Mouse (Mus musculus): ENCODE measurements around the gene Xpo4. TPM values are rescaled to one million over a fixed set of nuclear protein-coding genes. Genes with fewer than 3 reads are reported as not detected.
A peak's percentile ranks its signal among the peaks of the same experiment; 100 is the strongest.

Xpo4 gene
- polyA plus RNA-seq, 1 experiment from 2014 or later: 36.7 TPM

DNA sequence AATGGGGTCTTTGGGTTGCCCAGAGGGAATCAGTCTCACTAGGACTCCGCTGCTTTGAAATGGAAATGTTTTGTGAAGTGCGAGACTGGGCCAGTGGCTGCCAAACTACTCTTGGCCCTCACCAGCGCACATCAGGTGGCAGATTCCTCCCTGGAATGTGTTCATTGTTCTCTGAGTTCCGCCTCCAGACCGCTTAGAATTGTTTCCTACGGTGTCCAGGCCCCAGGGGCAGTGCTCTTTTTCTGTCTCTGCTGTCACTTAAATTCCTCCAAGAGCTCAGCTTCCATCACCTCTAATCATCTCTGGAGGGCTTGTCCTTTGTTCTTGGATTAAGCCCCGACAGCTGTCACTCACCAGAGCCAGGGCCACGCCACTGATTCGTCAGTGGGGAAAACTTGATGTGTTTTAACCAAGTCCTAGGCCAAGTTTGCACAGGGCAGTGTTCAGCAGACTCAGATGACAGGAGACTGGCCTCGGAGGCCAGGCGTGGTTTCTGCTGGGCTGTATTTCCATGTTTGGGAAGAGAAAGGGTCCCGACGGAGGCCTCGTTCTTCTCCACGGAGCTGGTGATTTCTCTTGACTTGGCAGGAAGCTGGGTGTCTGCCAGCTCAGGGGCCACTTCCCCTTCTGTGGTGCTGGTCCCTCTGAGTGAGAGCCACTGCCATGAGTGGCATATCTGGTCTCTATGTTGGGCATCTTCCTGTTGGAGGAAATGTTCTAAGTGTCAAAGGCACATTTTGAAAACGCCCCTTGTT lies 127.8 kb downstream of the Xpo4 start:
- H3K36me3 ChIP-seq (ENCODE audit: control insufficient read depth, insufficient read depth, low read length): no peaks in the 10 kb centered on the region
- H3K4me3 ChIP-seq (ENCODE audit: low read depth, low read length): no peak overlapping the region
- H3K4me2 ChIP-seq (ENCODE audit: low read depth, severe bottlenecking): no peak overlapping the region
- H3K9me3 ChIP-seq (ENCODE audit: control insufficient read depth, low read length): no peaks in the 10 kb centered on the region; the same call in 1 of the 2 replicates
- H3K27ac ChIP-seq (replicated peaks; ENCODE audit: low read depth, low read length): no peak overlapping the region
- WGBS: 22% methylated on average over 16 of the region's 16 CpGs
- no peak for ATAC-seq (ENCODE audit: insufficient number of reproducible peaks, low FRiP score, low TSS enrichment, low read depth)
- no peak overlapping the region for H3K9ac ChIP-seq (ENCODE audit: low read length)
- H3K4me1 ChIP-seq (ENCODE audit: control insufficient read depth, insufficient read depth, low read length): no peaks in the 10 kb centered on the region
- peaks cover 5% of the 10 kb centered on the region; the same call in 1 of the 2 replicates for H3K27me3 ChIP-seq (ENCODE audit: control insufficient read depth, insufficient read depth, low read length)
- no peak for DNase-seq (ENCODE audit: low spot score)

DNA sequence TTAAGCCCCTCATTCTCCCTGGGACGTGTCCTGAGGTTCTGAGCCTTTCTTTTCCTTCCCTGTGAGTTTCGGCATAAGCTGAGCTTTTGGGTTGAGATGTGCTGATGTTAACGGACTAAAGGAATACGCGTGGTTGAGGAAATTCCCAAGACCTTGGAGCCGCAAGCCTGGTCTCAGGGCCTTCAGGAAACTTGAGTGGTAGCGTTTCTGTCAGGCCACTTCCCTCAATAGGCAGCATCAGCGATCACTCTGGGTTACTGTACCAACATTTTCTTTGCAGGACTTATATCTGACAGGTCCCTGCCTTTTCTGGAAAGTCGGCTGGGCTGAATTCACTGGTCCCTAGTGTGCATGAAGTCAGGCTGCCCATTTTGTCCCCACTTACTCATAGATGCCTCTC lies 128.4 kb downstream of the Xpo4 start:
- peaks cover 5% of the 10 kb centered on the region; the same call in 1 of the 2 replicates for H3K27me3 ChIP-seq (ENCODE audit: control insufficient read depth, insufficient read depth, low read length)
- no peaks in the 10 kb centered on the region for H3K9me3 ChIP-seq (ENCODE audit: control insufficient read depth, low read length)
- H3K36me3 ChIP-seq (ENCODE audit: control insufficient read depth, insufficient read depth, low read length): no peaks in the 10 kb centered on the region
- H3K4me2 ChIP-seq (ENCODE audit: low read depth, severe bottlenecking): no peak overlapping the region
- H3K4me3 ChIP-seq (ENCODE audit: low read depth, low read length): no peak overlapping the region
- H3K27ac ChIP-seq (replicated peaks; ENCODE audit: low read depth, low read length): no peak overlapping the region
- WGBS: 48% methylated on average over 9 of the region's 9 CpGs
- DNase-seq (ENCODE audit: low spot score) (no peak), ATAC-seq (ENCODE audit: insufficient number of reproducible peaks, low FRiP score, low TSS enrichment, low read depth) (no peak)
- no peaks in the 10 kb centered on the region for H3K4me1 ChIP-seq (ENCODE audit: control insufficient read depth, insufficient read depth, low read length)
- H3K9ac ChIP-seq (ENCODE audit: low read length): no peak overlapping the region

DNA sequence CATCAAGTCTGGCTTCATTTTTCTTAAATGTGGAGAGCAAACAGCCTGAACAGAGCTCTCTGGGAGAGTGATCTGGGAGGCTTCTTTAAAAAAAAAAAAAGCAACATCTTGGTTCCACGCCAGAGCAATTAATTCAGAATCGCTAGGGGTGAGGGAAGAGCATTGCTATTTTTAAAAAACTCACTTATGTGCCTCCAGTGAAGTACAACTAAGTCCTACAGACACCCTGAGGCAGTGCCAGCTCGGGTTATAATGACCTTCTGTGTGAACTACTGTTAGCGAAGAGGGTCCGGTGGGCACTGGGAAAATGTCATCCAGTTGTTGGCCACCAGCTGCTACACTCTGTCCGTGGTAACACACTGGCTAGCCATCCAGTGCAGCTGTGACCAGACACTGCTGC lies 129.6 kb downstream of the Xpo4 start:
- ATAC-seq (ENCODE audit: insufficient number of reproducible peaks, low FRiP score, low TSS enrichment, low read depth) (no peak), DNase-seq (ENCODE audit: low spot score) (no peak)
- H3K9ac ChIP-seq (ENCODE audit: low read length): no peak overlapping the region
- no peak overlapping the region for H3K4me2 ChIP-seq (ENCODE audit: low read depth, severe bottlenecking)
- no peak overlapping the region for H3K4me3 ChIP-seq (ENCODE audit: low read depth, low read length)
- no peaks in the 10 kb centered on the region for H3K9me3 ChIP-seq (ENCODE audit: control insufficient read depth, low read length)
- 86% methylated on average over 6 of the region's 6 CpGs for WGBS
- H3K36me3 ChIP-seq (ENCODE audit: control insufficient read depth, insufficient read depth, low read length): no peaks in the 10 kb centered on the region
- peaks cover 5% of the 10 kb centered on the region; the same call in 1 of the 2 replicates for H3K27me3 ChIP-seq (ENCODE audit: control insufficient read depth, insufficient read depth, low read length)
- no peaks in the 10 kb centered on the region for H3K4me1 ChIP-seq (ENCODE audit: control insufficient read depth, insufficient read depth, low read length)
- H3K27ac ChIP-seq (replicated peaks; ENCODE audit: low read depth, low read length): no peak overlapping the region

DNA sequence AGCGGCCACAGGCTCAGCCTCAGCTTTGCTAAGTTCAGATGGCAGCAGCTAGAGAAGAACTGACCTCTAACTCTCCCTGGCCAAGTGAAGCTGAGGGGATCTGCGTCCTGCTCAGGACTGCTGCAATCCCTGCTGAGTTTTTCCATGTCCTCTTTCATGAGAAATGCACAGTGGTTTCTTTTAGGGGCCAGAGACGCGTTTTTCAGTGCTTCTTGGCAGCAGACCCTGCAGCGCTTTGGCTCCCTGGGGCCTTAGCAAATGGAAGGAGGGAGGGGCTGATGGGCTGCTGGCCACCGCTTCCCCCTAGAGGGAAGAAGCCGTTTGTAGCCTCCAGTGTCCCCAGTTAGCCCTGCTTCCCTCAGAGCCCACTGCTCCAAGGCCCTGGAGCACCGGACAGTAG lies 130.3 kb downstream of the Xpo4 start:
- no peak overlapping the region for H3K4me2 ChIP-seq (ENCODE audit: low read depth, severe bottlenecking)
- peaks cover 5% of the 10 kb centered on the region; the same call in 1 of the 2 replicates for H3K27me3 ChIP-seq (ENCODE audit: control insufficient read depth, insufficient read depth, low read length)
- ATAC-seq (ENCODE audit: insufficient number of reproducible peaks, low FRiP score, low TSS enrichment, low read depth) (no peak), DNase-seq (ENCODE audit: low spot score) (no peak)
- H3K9me3 ChIP-seq (ENCODE audit: control insufficient read depth, low read length): no peaks in the 10 kb centered on the region
- H3K27ac ChIP-seq (replicated peaks; ENCODE audit: low read depth, low read length): no peak overlapping the region
- H3K36me3 ChIP-seq (ENCODE audit: control insufficient read depth, insufficient read depth, low read length): no peaks in the 10 kb centered on the region
- H3K4me1 ChIP-seq (ENCODE audit: control insufficient read depth, insufficient read depth, low read length): no peaks in the 10 kb centered on the region
- WGBS: 13% methylated on average over 8 of the region's 8 CpGs
- no peak overlapping the region for H3K9ac ChIP-seq (ENCODE audit: low read length)
- H3K4me3 ChIP-seq (ENCODE audit: low read depth, low read length): no peak overlapping the region

DNA sequence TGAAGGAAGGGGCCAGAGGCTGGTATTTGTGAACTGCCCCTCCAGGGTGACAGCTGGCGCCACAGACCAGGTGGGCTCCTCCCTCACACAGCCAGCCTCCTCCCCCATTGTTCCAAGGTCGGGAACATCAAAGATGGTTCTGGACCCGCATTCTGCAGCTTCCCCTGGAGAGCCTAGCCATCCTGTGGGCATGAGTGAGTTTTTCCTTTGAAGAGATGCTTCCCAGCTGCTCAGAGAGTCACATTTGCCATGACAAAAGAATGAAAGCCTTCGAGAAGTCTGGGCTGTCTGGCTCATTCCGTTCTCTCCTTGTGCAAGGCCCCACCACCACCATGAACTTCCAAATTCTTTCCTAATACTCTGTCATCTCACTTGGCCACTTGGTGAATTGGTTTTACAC lies 130.9 kb downstream of the Xpo4 start:
- Histone ChIP-seq H3K27me3 (ENCODE audit: control insufficient read depth, insufficient read depth, low read length) (peaks cover 5% of the 10 kb centered on the region; the same call in 1 of the 2 replicates), H3K4me1 (ENCODE audit: control insufficient read depth, insufficient read depth, low read length) (peaks cover 3% of the 10 kb centered on the region; the same call in 1 of the 2 replicates), H3K9me3 (ENCODE audit: control insufficient read depth, low read length) (no peaks in the 10 kb centered on the region), H3K4me2 (ENCODE audit: low read depth, severe bottlenecking) (no peak overlapping the region), H3K9ac (ENCODE audit: low read length) (no peak overlapping the region), H3K4me3 (ENCODE audit: low read depth, low read length) (no peak overlapping the region), H3K27ac (replicated peaks; ENCODE audit: low read depth, low read length) (no peak overlapping the region), H3K36me3 (ENCODE audit: control insufficient read depth, insufficient read depth, low read length) (no peaks in the 10 kb centered on the region)
- DNase-seq (ENCODE audit: low spot score) (no peak), ATAC-seq (ENCODE audit: insufficient number of reproducible peaks, low FRiP score, low TSS enrichment, low read depth) (no peak)
- 5% methylated on average over 5 of the region's 5 CpGs for WGBS

DNA sequence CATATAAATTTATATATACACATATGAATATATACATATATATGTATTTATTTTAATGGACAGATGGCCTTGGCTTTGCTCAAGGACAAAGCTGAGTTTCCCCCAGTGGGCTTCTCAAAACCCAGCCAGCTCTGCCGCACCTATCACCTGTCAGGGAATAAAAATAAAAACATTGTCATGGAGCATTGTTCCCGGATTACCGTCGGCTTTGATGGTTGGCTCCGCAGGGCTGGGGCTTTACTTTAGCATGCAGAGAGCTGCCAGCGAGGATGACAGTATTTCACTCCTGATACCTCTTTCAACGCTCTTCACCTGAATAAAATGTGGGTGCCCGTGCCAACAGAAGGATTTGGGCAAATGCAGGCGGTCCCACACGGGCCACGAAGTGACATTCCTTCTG lies 131.4 kb downstream of the Xpo4 start:
- ATAC-seq (ENCODE audit: insufficient number of reproducible peaks, low FRiP score, low TSS enrichment, low read depth) (no peak), DNase-seq (ENCODE audit: low spot score) (no peak)
- Histone ChIP-seq H3K4me1 (ENCODE audit: control insufficient read depth, insufficient read depth, low read length) (peaks cover 3% of the 10 kb centered on the region; the same call in 1 of the 2 replicates), H3K36me3 (ENCODE audit: control insufficient read depth, insufficient read depth, low read length) (no peaks in the 10 kb centered on the region), H3K9me3 (ENCODE audit: control insufficient read depth, low read length) (no peaks in the 10 kb centered on the region), H3K27me3 (ENCODE audit: control insufficient read depth, insufficient read depth, low read length) (peaks cover 5% of the 10 kb centered on the region; the same call in 1 of the 2 replicates), H3K27ac (replicated peaks; ENCODE audit: low read depth, low read length) (no peak overlapping the region), H3K9ac (ENCODE audit: low read length) (no peak overlapping the region), H3K4me3 (ENCODE audit: low read depth, low read length) (no peak overlapping the region), H3K4me2 (ENCODE audit: low read depth, severe bottlenecking) (no peak overlapping the region)
- WGBS: 10% methylated on average over 11 of the region's 11 CpGs

DNA sequence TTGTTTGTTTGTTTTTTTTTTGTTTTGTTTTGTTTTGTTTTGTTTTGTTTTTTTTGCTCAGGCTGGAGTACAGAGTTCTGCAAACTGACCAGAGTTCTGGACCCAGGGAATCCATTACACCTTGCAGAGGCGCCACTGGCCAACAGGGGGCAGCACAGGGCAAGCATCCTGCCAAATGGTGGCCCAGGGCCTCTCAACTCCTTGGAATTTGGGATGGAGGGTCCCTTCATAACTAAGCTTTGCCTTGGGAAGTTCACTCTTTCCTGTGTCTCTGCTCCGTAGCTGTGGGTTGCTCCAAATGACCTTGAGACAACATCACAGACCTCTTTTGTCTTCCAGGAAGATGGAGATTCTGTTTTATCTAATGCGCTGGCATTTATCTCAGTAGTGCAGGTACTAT lies 132.0 kb downstream of the Xpo4 start:
- peak; percentile 74 for DNase-seq (ENCODE audit: low spot score)
- Histone ChIP-seq H3K27me3 (ENCODE audit: control insufficient read depth, insufficient read depth, low read length) (peaks cover 5% of the 10 kb centered on the region; the same call in 1 of the 2 replicates), H3K9me3 (ENCODE audit: control insufficient read depth, low read length) (no peaks in the 10 kb centered on the region)

DNA sequence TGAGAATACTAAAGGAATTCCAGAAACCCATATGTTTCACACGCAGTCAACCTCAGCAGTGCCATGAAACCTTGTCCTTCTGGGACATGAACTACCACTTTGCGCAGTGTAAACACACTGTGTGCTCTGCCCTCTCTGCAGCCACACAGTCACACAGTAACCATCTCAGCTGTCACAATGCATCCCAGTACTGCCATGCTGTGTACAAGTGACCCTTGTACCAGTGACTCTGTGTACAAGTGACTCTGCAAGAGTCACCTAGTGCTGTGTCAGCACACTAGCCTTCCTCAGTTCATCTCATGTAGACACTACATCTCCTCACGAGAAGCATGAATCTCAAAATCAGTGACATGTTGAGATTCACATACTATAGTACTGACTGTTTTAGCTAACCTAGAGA lies 132.7 kb downstream of the Xpo4 start:
- peaks cover 3% of the 10 kb centered on the region; the same call in 1 of the 2 replicates for H3K4me1 ChIP-seq (ENCODE audit: control insufficient read depth, insufficient read depth, low read length)
- 91% methylated on average over 3 of the region's 3 CpGs for whole genome bisulfite sequencing

More for the DNA sequence above, 132.0 kb downstream of the Xpo4 start:
- H3K27ac ChIP-seq (replicated peaks; ENCODE audit: low read depth, low read length): no peak overlapping the region
- no peak for ATAC-seq (ENCODE audit: insufficient number of reproducible peaks, low FRiP score, low TSS enrichment, low read depth)
- 31% methylated on average over 3 of the region's 3 CpGs for WGBS
- no peak overlapping the region for H3K4me3 ChIP-seq (ENCODE audit: low read depth, low read length)
- H3K4me2 ChIP-seq (ENCODE audit: low read depth, severe bottlenecking): no peak overlapping the region
- no peaks in the 10 kb centered on the region for H3K36me3 ChIP-seq (ENCODE audit: control insufficient read depth, insufficient read depth, low read length)
- H3K4me1 ChIP-seq (ENCODE audit: control insufficient read depth, insufficient read depth, low read length): peaks cover 3% of the 10 kb centered on the region; the same call in 1 of the 2 replicates
- no peak overlapping the region for H3K9ac ChIP-seq (ENCODE audit: low read length)

More for the DNA sequence above, 132.7 kb downstream of the Xpo4 start:
- no peak for DNase-seq (ENCODE audit: low spot score)
- Histone ChIP-seq H3K27me3 (ENCODE audit: control insufficient read depth, insufficient read depth, low read length) (peaks cover 5% of the 10 kb centered on the region; the same call in 1 of the 2 replicates), H3K36me3 (ENCODE audit: control insufficient read depth, insufficient read depth, low read length) (no peaks in the 10 kb centered on the region), H3K4me2 (ENCODE audit: low read depth, severe bottlenecking) (no peak overlapping the region), H3K4me3 (ENCODE audit: low read depth, low read length) (no peak overlapping the region), H3K9ac (ENCODE audit: low read length) (no peak overlapping the region), H3K9me3 (ENCODE audit: control insufficient read depth, low read length) (no peaks in the 10 kb centered on the region), H3K27ac (replicated peaks; ENCODE audit: low read depth, low read length) (no peak overlapping the region)
- no peak for ATAC-seq (ENCODE audit: insufficient number of reproducible peaks, low FRiP score, low TSS enrichment, low read depth)

Measured in limb, embryonic 11.5 days (tissue).